Mouse (Mus musculus) cerebellum, adult 2 months (tissue): ENCODE measurements around the gene Spred3. TPM values are rescaled to one million over a fixed set of nuclear protein-coding genes. Genes with fewer than 3 reads are reported as not detected.

ENCODE experiments used
- DNase-seq, 2 experiments: peaks; one replicate each; pipeline ENCODE4 v3.0.0; 2021
- H3K27ac ChIP-seq: fragments of 200-500 bp; 2 replicates; pipeline ENCODE4 v1.5.1; 2012; ENCODE audit warnings: low read length, control low read depth, inconsistent platforms; ENCODE audit not compliant: insufficient read depth
- H3K27me3 ChIP-seq: fragments of 200-500 bp; 2 replicates; pipeline ENCODE4 v1.6.1; 2012; ENCODE audit warnings: inconsistent platforms, mild to moderate bottlenecking, low read length, moderate library complexity; ENCODE audit not compliant: control insufficient read depth, insufficient read depth
- H3K4me1 ChIP-seq: fragments of 200-500 bp; 2 replicates; pipeline ENCODE4 v1.6.1; 2011; ENCODE audit warnings: low read length; ENCODE audit not compliant: control insufficient read depth, insufficient read depth
- H3K4me3 ChIP-seq: fragments of 200-500 bp; replicated peaks from 2 replicates; pipeline ENCODE3; 2011; ENCODE audit warnings: mild to moderate bottlenecking, low read depth, low read length, control low read depth; ENCODE audit not compliant: insufficient read depth
- CTCF ChIP-seq: fragments of 200-500 bp; IDR thresholded peaks from 2 replicates; pipeline ENCODE4 v1.5.1; 2011; ENCODE audit warnings: low read depth, mild to moderate bottlenecking, control low read depth, low read length, moderate library complexity, borderline replicate concordance; ENCODE audit not compliant: insufficient read depth
- POLR2A ChIP-seq: fragments of 200-500 bp; IDR thresholded peaks from 2 replicates; pipeline ENCODE4 v1.6.1; 2011; ENCODE audit warnings: low read length, control low read depth, borderline replicate concordance; ENCODE audit not compliant: insufficient read depth
- WGBS: fragments of 180-500 bp; shearing (Covaris S2); methylation state at CpG from one replicate; pipeline ENCODE4 v1.1.7; 2018; 5-methylcytosine and 5-hydroxymethylcytosine counted together
- polyA plus RNA-seq: library from polyadenylated mRNA; depleted of rRNA; stranded (reverse); fragments of >200 nt; gene quantifications from 2 replicates; pipeline ENCODE4 v1.2.3, GENCODE M21; 2012; rRNA removed

Gene Spred3
- polyA plus RNA-seq, 1 experiment: 25.4 TPM

- no peak overlapping the region for H3K27ac ChIP-seq
- no peaks in the 10 kb centered on the region for H3K27me3 ChIP-seq
- H3K4me3 ChIP-seq: no peak overlapping the region
- TF ChIP-seq CTCF: no peak
- no peak for TF ChIP-seq POLR2A
- WGBS: 28% methylated on average over 38 of the region's 38 CpGs
- H3K4me1 ChIP-seq: no peaks in the 10 kb centered on the region
- DNase-seq: peak; percentile 14 to 20
These were observed 60.9 kb downstream of the Spred3 start for GRCm38 (mm10) chr7:29108992-29109955.

Other genes with a start within 250 kb of the Spred3 start
- 129 and 135 TPM in 2 replicates for gene Actn4, start 208.1 kb downstream of the Spred3 start, polyA plus RNA-seq
- 322 and 331 TPM in 2 replicates for gene Eif3k, start 188.5 kb downstream of the Spred3 start, polyA plus RNA-seq
- 1.2 and 1.3 TPM in 2 replicates for gene Map4k1, start 188.4 kb downstream of the Spred3 start, polyA plus RNA-seq
- gene Ryr1, start 45.2 kb downstream of the Spred3 start, polyA plus RNA-seq: 9.5 and 12.1 TPM in 2 replicates
- 1.2 and 1.5 TPM in 2 replicates for gene Rasgrp4, start 35.6 kb downstream of the Spred3 start, polyA plus RNA-seq
- 76.2 and 81.4 TPM in 2 replicates for gene Fam98c, start 14.2 kb downstream of the Spred3 start, polyA plus RNA-seq
- gene Ggn, start 201 bp downstream of the Spred3 start, polyA plus RNA-seq: 0.86 and 1.1 TPM in 2 replicates
- 239 and 249 TPM in 2 replicates for gene Psmd8, start 10.3 kb upstream of the Spred3 start, polyA plus RNA-seq
- gene Catsperg1, start 43.6 kb upstream of the Spred3 start, polyA plus RNA-seq: 1.0 and 1.2 TPM in 2 replicates
- gene Kcnk6, start 62.1 kb upstream of the Spred3 start, polyA plus RNA-seq: 0.57 and 0.62 TPM in 2 replicates
- gene Yif1b, start 67.9 kb upstream of the Spred3 start, polyA plus RNA-seq: 131 and 143 TPM in 2 replicates
- 0.38 and 0.48 TPM in 2 replicates for gene 2200002D01Rik, start 78.1 kb upstream of the Spred3 start, polyA plus RNA-seq
- gene Spint2, start 111.5 kb upstream of the Spred3 start, polyA plus RNA-seq: 46.2 and 54.9 TPM in 2 replicates
- gene Ppp1r14a, start 118.9 kb upstream of the Spred3 start, polyA plus RNA-seq: 81.8 and 99.7 TPM in 2 replicates
- 28.3 and 29.8 TPM in 2 replicates for gene Dpf1, start 133.5 kb upstream of the Spred3 start, polyA plus RNA-seq